Mouse (Mus musculus) embryonic fibroblast, embryonic 13.5 days (primary cell): ENCODE results near the gene Cadm2.

Experiments used
- CTCF ChIP-seq: IDR thresholded peaks from 2 replicates; pipeline ENCODE4 v1.5.1; 2011; ENCODE audit warnings: mild to moderate bottlenecking, control low read depth, low read length, moderate library complexity, borderline replicate concordance; ENCODE audit not compliant: insufficient read depth
- POLR2A ChIP-seq: IDR thresholded peaks from 2 replicates; pipeline ENCODE4 v1.6.1; 2011; ENCODE audit warnings: low read depth, mild to moderate bottlenecking, control low read depth, low read length, moderate library complexity

DNA sequence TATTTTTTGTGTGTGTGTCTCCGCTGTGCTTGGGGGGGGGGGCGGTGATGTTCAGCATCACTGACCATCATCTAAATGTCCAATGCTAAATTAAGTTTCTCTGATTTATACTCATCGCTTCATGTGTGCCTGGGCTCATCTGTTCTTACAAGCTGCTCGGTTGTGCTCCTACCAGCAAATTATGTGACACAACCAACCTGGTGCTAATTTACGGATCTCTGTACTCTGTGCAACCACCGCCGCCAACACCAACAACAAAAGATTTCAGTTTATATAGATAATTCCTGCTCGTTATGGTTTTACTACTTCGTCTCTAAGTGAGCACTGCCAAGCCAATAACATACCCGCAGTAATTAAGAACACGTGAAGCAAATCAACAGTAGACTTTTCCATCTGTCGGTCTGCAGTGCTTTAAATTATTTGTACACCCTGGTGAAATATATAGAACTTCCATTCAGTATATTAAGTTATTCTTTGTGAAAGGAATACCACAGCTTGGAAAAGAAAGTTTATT lies 700.8 kb downstream of the Cadm2 start:
- TF ChIP-seq POLR2A (no peak), CTCF (no peak)
